Mouse (Mus musculus): Measurements from ENCODE around the gene Aqp1. TPM values are rescaled to one million over a fixed set of nuclear protein-coding genes. Genes with fewer than 3 reads are reported as not detected.

The Aqp1 gene
- total RNA-seq, 2 experiments from 2014 or later = 0.45 to 2.5 TPM

GRCm38 (mm10) chr6:55332100-55332772 is 4.0 kb upstream of the Aqp1 start:
- DNase-seq = no peak

- no peak for DNase-seq
Observed at GRCm38 (mm10) chr6:55332773-55333109, 3.5 kb upstream of the Aqp1 start.

- DNase-seq = no peak
Observed at GRCm38 (mm10) chr6:55337242-55337641, 1.0 kb downstream of the Aqp1 start.

DNA sequence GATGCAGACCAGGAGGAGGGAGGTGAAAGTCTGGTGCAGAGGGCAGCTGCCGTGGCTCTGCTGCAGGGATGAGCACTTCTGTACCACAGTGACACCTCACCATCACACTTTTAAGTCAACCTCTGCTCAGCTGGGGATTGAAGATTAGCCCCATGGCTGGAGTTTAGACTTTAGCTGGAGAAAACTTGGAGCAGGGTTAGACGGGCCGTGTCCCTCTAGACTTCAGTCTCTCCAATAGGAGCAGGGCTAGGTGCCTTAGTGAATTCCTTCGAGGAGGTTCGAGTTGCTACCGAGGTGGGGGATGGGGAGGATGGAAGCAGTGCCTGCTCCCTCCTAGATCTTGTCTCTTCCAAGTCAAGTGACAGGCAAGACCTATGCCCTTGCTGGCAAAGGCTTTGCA is 1.8 kb downstream of the Aqp1 start:
- no peak for DNase-seq

DNA sequence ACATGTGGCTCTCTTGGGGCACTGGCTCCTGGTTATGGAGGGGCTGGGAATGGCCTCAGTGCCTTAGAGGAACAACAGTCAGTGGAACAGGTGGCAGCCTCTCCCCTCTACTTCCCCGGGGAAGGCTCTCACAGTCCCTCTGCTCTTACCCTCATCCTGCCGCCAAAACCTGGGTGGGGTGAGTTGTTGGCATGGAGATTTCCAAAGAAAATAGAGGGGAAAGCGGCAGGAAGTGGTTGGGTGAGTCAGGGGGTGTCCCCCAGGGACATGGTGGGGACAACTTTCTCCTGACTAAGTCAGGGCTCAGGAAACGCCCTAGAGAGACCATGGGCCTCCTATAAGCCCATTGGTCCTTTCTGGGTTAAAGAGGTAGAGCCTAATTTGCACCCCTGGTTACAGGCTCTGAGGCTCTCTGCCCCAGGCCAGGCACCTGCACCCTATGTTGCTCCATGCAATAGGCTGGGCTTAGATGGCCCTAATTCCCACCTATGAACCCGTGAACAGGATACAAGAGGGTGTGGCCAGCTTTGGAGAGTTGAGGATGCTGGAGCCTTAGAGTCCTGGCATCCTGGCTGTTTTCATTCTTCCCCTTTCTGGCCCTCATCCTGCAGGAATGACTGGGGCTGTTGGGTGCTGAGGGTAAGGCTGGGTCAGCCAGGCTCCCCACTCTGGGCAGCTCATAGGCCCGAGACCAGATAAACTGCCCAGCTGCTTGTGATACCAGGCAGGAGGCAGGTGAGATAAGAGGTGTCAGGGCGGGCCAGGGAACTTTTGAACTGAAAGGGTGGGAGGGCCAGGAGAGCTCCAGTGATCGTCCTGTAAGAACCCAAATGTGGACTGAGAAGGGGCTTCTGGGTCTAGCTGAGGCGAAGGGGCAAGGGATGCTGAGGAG is 2.9 kb downstream of the Aqp1 start:
- DNase-seq = no peak

- no peak for DNase-seq
Observed at GRCm38 (mm10) chr6:55341688-55342087, 5.5 kb downstream of the Aqp1 start.

GRCm38 (mm10) chr6:55342328-55342727 is 6.1 kb downstream of the Aqp1 start:
- no peak for DNase-seq

GRCm38 (mm10) chr6:55343446-55343845 is 7.2 kb downstream of the Aqp1 start:
- DNase-seq = no peak

- no peak for DNase-seq
Observed at GRCm38 (mm10) chr6:55344291-55345016, 8.2 kb downstream of the Aqp1 start.

DNA sequence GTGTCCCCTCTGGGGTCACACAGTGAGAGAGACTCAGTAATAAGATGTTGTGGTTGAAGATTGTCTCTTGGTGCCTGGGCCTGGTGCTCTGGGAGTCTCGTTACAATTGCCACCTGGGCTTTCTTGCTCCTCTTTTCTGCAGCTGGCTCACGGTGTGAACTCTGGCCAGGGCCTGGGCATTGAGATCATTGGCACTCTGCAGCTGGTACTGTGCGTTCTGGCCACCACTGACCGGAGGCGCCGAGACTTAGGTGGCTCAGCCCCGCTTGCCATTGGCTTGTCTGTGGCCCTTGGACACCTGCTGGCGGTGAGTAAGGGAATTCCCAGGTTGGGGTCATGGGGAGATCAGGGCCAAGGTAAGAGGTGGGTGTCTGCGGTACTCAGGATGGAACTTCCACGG is 9.0 kb downstream of the Aqp1 start:
- no peak for DNase-seq

DNA sequence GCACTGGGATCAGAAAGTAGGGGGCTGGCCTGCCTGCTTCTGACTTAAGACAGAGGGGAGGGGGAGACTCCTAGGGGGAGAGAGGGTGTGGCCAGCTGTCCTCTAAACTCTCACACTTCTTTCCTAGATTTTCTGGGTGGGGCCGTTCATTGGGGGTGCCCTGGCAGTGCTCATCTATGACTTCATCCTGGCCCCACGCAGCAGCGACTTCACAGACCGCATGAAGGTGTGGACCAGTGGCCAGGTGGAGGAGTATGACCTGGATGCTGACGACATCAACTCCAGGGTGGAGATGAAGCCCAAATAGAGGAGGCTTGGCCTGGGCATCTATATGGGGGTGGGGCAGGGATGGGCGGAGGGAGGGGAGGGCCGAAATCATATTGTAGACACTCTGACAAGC is 10.3 kb downstream of the Aqp1 start:
- no peak for DNase-seq

DNA sequence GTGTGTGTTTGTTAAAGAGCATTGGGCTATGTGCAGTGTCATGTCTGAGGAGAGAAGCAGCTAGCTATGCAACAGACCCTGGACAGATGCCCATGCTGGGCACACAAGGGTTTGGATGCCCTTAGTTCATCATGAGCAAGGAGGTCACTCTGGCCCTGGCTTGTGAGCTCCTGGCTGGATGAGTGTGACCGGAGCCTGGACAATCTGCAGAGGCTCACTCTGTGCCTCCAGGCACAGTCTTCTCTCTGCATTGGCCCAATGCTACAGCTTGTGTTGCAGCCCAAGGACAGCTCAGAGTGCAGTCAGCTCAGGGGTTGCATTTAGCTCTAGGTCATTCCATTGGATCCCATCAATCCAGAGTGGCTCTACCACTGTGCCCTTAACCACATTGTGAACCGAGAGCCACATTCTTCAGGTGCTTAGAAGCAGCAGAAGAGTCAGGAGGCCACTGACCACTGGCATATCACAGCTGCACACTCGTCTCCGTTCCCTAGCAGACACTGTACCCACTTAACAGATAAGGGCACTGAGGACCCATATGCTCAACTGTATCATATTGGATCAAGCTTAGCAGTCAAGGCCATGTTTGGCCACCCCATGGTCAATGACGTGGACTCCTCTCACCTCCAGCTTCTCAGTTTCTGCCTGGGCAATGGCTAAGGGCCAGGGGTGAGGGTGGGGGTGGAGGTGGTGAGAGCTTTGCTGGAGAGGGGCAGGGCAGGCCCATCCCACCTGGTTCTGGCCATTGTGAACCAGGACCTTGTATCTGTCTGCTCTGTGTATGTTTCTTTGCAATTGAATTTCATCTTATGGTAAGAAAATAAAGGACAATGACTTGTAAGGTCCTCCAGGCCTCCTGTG is 11.7 kb downstream of the Aqp1 start:
- DNase-seq = no peak

DNA sequence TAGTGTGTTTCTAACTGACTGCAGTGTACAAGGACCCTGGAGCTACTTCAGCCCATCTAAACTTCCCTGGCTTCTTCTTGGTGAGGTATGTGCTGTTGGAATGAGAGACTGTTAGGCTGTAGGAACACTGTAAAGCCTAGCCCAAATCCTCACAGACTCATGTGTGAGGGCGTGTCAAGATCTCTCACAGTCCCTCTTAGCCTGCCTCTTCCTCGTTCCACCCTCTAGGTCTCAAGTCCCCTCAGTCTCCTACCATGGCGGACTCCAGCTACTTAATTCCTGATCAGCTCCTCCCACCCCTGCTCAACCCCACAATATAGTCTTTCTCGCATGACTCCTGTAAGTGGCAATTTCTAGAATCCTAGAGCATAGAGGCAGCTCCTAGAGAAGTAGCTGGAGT is 13.0 kb downstream of the Aqp1 start:
- DNase-seq = no peak

GRCm38 (mm10) chr6:55350383-55350952 is 14.2 kb downstream of the Aqp1 start:
- DNase-seq = no peak

DNA sequence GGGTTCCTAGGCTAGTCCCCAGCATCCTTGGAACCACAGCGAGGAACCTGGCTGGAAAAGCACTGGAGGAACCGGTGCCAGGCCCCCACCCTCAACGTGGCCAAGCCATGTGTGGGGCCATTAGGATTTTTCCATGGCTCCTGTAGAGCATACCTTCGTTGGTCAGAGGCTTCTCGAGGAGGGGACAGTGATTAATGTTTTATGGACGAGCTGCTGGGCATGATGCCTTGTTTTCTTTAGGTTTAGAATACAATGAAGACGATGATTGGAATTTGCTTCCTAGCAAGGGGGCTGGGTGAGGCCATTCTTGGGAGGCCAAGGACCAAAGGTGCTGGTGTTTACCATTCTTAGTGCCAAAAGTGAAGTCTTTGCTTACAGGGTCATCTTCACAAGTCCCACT is 15.5 kb downstream of the Aqp1 start:
- DNase-seq = no peak

DNA sequence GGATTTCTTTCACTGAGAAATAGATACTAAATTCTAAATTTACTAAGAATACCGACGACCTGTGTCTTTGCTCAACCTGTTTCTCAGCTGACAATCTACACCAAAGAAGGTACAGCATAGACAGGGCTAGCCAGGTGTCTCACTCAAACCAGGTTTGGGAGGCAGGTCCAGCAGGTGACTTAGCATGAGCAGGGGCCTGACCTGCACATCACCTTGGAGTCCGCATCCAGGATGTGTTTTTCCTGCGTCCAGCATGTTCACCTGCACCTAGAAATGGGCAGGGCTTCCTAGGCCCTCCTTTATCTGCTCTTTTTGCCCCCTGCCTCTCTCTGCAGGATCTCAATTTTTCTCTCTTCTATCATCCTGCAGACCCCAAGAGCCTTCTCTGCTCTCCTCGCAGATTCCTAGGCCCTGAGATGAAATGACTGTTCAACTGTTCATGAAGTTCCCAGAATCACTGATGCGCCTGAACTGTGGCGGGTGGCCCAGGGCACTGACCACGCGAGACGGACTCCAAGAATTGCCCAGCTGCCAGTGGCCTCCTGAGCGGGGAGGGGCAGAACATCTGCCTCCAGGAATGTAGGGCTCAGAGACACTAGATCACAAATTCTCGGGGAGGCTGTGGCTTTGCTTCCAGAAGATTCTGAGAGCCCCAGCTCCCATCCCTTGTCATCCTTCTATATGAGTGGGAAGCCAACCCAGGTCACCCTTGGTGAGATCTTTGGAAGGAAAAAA is 17.6 kb downstream of the Aqp1 start:
- no peak for DNase-seq

DNA sequence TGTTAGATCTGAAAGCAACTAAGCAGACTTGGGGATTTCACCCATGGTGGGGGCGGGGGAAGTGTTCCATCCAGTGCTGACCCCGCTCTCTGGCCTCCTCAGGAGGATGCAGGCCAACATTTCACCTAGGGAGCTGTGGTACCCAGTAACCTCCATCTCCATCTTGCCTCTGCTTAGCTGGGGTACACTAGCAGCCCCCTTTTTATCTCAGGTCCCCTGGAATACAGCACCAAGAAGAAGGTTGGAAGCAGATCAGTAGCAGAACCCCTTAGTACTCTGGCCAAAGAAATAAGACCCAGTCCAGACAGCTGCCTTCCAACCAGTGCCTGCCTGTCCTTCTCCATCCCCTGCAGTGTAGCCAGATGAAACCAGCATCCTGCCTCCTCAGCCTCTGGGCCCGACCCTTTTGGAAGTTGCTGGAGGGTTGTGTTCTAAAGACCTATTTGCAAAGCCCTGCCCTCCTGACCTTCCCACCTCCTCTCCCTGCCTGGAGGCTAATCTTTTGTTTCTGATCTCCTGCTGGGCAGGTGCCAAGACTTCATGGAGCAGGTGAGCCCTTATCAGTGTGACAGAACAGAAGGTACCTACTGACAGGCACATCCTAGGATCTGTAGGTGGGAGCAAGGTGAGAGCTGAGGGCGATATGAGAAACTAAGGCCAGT is 18.4 kb downstream of the Aqp1 start:
- no peak for DNase-seq

- no peak for DNase-seq
Observed at GRCm38 (mm10) chr6:55355575-55355974, 19.3 kb downstream of the Aqp1 start.

- DNase-seq = no peak
Observed at GRCm38 (mm10) chr6:55356017-55356703, 19.9 kb downstream of the Aqp1 start.

- no peak for DNase-seq
Observed at GRCm38 (mm10) chr6:55356976-55357635, 20.9 kb downstream of the Aqp1 start.

All from layer of hippocampus, postnatal 36 days (tissue).